Mouse (Mus musculus) left cerebral cortex, adult 11 months (tissue): ENCODE results near the gene Casq1.
"Not testable (repeated sequence)": the region's sequence is repeated elsewhere in the genome, so short reads cannot be mapped to it uniquely, and the experiment has no call there.

Experiments used
- DNase-seq: peaks from one replicate; pipeline ENCODE4 v3.0.0; 2022; ENCODE audit warnings: low spot score

The Casq1 gene

DNA sequence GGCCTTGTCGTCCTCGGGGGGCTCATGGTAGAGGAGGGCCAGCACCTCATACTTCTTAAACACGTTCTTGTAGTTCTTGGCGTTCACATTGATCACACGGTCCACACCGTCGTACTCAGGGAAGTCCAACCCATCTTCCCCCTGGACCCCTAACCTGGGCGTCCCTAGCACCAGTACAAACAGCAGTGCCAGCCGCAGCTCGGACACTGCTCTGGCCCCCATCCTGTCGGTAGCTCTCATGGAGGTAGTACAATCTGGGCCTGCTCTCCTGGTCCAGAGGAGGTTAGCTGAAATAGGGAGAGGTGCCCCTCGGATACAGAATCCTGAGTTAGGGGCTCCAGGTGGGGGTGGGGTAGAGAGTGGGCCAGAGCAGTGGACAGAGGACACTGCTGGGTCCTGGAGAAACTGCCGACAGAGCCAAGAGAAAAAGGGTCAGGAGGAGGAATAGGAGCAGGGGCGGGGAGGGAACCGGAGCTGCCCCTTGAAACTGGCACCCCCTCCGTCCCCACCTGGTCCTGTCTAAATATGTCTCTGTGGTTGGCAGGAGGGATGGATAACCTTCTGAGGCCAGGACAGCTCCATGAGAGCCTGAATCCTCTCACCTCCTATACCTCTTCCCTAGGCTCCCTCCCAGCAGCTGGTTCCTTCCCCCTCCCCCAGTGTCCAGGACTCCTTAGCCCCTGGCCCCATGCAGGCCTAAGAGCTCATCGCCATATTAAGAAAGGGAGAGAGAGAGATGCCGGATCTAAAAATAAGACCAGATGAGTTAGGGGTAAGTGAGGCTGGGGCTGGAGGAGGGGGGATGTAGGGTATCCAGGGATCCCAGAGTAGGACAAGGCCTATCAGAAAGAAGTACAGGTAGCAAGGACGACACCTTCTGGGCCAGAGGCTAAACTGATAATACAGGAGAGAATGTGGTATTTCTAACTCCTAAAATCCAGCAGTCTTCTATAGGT lies at the start of gene Casq1:
Gene Casq1 (minus strand): TSS at position 418 of the 956 bp plus-strand sequence.
- no peak for DNase-seq

DNA sequence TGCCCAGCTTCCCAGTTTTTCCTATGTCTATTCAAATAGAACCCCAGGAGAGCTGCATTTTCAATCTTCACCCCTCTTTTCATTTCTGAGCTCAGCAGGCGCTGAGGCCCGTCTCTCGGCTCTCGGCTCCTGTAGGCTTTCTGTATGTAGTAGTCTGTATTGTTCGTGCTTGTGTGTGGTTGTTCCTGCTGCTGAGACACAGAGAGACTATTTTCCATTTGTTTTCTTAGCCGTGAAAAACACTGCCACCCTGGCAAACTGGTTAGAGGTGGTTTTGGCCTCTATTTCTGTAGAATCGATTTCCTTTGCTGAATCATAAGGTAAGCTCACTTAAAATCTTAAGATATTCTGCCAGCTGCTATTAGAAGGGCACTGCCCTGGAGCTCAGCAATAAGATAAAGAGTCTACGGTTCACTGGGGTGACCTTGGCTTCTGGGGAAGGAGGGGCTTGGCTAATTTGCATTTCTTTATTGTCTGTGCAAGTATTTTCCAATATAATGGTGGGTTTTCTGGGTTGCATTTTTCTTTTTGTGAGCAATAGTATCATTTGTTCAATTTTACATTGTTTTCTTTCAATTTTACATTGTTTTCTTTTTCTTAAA lies 41.9 kb upstream of the Casq1 start, which contains the start of gene Igsf8:
Gene Igsf8 (plus strand): TSS at position 165 of the 602 bp plus-strand sequence.
- no peak for DNase-seq

DNA sequence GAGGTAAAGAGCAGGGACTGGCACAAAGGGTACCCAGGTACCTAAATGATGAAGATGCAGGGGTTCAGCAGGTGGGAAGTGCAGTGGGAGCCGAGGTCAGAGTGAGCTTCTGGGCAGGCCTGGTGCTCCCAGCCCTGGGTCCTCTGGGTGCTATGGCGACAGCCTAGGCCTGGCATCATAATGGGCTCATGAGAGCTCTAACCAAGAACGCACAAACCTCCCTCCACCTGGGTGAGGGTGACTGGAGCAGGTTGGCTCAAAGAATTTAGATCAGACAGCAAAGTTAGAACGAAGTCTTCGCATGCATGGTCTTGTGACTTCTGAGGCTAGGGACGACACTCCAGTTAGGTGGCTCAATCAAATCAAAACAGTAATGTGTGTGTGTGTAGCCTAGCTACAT lies 38.6 kb upstream of the Casq1 start, which contains the start of gene Atp1a4:
Gene Atp1a4 (minus strand): TSS at position 101 of the 400 bp plus-strand sequence.
- DNase-seq, result no peak

DNA sequence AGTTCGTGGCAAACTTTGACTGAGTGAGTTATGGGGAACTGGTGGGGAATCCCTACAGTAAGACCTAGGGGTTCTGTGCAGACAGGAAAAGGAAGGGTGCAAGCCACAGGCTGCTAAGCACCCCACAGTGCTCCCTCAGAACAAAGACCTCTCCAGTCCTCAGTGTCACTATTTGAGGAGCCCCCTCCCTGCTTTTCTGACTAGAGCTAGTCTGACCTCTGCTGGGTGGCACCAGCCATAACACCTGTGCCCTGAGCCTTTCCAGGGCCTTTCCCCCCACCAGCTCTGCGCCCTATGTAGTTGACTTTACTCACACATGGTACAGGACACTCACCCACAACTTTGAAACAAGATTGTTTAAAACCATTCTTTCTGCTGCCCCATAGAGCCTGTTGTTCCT lies 28.0 kb upstream of the Casq1 start:
- DNase-seq, result no peak

DNA sequence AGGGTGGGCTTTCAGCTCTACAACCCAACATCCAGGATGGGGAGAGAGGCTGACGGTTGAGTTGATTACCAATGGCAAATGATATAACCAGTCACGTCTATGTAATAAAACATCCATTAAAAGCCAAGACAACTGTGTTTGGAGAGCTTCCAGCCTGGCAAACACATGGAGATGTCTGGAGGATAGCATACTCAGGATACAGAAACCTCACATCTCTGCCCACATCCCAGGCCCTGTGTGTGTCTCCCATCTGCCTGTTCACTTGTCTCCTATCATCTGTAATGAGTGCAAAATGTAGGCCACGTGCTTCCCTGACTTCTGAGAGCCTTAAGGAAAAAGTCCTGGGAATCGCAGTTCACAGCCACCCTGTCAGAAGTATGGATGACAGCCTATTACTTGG lies 27.5 kb upstream of the Casq1 start:
- DNase-seq, result no peak

DNA sequence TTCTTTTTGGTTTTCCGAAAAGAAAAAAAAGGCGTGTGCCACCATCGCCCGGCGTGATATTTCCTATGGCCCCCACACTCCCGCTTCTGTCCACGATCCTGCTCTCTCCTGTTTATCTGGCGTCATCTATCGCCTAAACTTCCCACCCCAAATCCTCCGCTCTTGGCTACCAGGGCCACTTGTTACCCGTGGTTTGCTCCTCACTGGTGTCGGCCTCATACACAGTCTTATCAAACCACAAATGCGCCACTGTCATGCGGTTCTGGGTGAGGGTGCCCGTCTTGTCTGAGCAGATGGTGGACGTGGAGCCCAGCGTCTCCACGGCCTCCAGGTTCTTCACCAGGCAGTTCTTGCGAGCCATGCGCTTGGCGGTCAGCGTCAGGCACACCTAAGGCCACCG lies 25.0 kb upstream of the Casq1 start:
- DNase-seq, result not testable (repeated sequence)

DNA sequence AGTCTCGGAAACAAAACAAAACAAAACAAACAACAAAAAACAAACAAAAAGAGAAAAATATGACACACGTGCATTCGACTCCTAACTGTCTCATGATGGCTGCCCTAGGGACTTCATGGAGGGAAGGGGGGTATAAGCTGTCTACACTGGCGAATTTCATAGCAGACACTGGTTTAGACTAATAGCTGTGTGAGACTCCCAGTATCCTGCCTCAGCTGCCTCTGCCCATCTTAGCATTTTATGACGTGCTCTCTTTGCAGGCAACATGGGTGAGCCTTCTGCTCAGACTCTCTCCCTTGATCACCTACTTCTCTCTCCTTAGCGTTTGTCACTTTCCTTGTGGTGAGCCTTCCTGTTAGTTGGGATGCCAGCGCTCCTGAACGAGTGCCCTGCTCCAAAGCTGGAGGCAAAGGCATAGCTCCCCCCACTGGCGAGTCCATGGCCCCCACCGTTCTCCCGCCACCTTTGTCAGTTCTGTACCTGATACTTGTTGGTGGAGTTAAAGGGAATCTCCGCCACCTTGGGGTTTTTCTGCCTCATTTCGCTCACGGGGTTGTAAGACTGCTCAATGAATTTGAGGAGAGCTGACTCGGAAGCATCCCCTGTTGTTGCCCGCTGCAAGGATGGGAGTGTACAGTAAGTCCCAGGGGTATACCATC lies 24.0 kb upstream of the Casq1 start:
- no peak for DNase-seq

DNA sequence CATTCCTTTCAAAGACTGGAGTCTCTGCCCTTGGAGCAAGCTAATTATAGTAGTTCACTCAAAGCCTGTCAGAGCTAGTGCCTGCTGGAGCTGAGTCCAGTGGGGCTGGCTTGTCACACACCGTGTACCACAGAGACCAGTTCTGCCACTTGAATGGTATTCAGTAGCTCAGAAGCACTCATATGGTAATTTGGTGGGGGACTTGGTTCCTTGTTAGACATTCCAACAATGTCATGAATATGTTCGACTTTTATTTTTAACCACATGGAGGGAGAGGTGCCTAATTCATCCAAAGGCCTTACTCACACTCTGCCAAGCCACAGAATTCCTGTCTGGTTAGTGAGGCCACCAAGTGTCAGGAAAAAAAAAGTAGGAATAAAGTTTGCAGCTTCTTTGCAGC lies 22.7 kb upstream of the Casq1 start:
- DNase-seq, result no peak

DNA sequence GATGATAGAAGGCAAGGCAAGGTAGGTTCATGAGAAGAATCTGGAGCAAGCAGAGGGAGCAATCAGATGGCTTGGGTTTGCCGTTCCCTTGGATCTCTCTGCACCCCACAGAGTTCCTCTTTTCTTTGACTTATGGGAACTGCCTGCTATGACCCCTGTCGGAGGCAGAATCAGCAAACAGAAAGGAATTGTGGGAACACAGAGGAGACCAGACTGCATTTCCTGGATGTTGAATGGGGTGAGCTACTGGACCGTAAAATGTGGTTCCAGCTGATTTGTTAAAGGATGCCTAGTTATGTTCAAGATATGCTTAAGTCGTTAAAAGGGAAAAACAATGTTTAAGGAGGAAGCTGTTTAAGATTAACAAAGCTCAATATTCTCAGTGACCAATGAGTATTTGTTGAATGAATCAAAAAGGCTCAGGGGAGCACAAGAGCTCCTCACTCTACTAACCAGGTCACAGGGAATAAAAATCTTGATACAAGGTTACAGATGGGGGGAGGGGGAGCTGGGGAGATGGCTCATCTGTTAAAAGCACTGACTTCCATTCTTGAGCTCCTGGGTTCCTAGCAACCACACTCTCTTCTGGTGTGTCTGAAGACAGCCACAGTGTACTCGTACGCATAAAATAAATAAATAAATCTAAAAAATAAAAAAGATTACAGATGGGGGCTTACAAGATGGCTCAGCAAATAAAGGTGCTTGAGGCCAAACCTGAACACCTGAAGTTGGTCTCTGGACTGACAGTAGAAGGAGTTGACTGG lies 21.5 kb upstream of the Casq1 start:
- DNase-seq, result no peak

DNA sequence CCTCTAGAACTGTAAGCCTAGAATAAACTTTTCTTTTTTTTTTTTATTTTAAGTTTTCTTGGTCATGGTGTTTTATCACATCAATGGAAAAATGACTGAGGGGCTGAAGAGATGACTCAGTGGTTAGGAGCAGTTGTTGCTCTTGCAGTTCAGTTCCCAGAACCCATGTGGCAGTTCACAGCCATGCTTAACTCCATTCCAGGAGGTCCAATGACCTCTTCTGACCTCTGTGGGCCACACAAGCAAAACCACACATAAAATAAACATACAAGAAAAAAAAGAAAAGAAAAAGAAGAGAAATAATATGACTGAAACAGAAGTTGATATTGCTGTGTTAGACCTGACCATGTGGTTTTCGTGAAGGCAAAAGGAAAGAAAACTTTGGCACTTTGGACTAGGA lies 9.5 kb upstream of the Casq1 start:
- DNase-seq, result no peak

DNA sequence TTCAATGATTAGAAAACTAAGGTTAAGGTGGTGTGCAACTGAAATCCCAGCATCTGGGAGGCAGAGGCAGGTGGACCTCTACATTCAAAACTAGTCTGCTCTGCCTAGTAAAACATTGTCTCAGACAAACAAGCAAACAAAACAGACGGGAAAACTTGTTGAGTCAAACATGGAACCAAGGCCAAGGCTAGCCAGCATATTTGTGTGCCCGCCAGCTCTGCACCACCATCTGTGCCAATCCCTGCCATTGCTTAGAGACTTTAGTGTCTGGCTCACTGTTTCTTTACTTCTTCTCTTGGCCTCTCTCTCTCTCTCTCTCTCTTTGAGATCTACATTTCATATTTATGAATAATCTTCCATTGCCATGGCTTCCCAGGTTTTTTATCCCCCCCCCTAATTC lies 8.5 kb upstream of the Casq1 start:
- DNase-seq, result no peak

DNA sequence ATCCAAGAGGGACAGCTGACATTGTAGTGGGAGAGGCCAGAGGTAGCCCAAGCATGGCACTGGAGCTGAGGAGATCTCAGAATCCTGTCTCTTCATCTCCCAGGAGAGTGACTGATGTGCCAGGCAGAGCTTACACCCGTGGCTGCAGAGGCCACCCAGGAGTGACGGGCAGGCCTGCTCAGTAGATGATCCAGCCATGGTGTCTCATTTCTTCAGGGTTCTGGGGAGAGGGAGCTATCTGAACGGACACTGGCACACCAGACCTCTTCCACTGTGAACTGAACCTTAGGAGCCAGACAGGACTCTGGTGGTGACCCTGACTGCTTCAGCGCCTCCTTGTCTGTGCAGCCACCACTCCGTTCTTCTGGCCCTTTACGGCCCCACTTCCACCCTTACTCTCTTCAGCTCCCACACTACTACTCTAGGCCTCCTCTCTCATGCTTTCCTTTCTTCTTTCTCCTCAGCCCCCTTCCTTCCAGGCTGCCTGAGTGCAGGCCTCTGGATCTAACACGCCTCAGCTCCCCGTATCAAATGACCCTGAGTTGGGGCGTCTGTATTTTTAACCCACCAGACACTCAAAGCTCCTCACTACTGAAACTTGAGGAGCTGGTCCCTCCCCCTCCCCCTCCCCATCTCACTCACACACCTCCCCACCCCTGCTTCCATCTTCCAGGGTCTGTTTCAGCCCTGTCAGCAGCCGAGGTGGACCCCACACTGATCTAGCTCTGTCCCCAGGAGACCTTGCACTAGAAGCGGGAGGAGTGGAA lies 1.8 kb upstream of the Casq1 start:
- no peak for DNase-seq

DNA sequence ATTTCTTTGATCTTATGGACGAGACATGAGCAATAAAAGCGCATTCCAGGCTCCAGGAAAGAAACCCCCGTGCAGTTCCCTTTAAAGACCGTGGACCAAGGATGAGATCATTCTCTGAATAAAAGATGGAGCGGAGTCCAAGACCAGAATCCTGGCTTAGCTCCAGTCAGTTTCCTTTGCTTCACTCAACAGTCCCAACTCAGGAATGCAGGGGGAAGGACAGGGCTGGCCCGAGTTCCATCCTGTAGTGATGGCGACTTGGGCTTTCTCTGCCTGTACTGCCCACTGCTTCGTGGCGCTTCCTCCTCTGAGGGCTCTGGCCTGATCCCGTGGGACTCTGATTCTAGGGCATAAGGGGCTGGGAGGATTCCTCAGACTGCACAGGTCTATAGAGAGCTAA lies 746 bp upstream of the Casq1 start:
- no peak for DNase-seq

DNA sequence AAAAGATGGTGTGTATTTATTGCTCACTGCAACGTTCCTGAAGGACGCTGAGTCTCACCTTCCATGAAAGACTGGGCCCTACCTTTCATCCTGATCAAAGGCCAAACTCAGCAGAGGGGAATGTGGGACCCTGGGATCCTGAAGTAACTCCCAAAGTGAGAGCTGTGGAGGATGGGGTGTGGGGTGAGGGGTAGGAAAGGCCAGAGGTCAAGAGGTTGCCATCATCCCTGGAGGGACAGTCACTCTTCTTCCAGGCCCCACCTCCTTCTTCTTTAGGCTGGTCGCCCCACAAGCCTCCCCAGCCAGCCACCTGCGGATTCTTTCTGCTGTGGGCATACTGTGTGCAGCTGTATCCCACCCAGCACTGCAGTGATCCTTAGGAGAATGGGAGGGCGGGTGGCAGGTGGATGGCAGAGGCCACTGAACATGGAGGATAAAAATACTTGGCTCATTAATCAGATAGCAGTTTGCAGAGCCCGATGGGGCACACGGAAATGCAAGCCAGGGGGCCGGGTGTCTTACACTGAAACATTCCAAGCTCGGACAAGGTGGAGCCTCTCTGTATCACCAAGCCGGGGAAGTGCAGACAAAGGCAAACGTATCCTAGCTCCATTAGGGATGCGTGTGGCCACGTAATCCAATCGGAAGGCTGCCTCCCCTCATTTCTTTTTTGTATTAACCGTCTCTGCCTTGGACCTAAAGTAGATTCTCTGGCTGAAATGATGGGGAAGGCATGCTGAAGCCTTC lies 1.3 kb downstream of the Casq1 start:
- no peak for DNase-seq

DNA sequence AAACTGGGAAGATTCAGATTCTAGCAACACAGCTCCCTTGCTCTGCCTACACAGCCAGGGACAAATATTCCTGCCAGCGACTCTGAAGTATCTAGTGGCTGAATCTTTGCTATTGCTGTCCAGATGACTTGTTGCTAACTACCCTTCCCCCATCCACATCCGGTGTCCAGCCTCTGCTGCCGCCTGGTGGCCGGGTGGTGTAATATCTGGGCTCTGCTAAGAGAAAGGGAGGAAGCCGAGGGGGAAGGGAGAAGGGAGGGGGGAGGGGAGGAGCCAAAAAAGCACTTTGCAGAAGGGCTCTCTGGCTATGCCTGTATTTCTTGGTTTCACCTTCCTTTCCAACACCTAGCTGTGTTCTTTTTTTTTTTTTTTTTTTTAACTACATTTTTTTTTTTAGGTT lies 2.5 kb downstream of the Casq1 start:
- peak; percentile 75 for DNase-seq

DNA sequence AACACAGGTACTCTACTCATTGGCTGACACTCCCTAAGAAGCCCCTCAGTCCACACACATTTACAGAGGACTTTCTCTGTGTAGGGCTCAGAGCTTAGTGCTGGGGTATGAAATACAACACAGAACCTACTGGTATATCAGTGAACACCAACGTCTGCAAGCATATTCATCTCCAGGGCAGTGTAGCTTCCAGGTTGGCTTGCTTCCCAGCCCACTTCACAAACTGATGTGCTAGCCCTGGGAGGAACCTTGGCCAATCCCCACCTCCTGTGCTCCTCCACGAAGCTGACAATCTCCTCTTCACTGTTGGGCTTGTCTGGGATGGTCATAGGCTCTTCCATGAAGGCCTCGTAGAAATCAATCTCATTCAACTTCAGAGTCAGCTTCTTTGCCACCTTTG lies 4.9 kb downstream of the Casq1 start:
- DNase-seq, result no peak

DNA sequence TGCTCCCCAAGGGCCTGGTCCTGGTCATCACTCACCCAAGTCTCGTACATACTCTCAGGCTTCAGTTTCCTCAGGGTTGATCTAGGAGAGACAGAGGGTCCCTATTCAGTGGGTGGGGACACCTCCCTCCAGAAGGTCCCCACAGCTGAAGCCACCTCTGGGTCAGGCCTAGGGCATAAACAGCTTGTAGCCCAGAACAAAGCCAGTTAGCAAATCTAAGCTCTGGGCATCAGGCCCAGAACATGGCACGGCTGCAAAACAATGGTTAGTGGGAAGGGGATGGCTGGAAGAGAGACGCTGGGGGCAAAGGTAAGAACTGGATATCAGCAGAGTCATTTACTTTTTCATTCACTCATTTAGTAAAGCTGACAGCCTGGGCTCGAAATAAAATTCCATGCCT lies 5.9 kb downstream of the Casq1 start:
- no peak for DNase-seq

DNA sequence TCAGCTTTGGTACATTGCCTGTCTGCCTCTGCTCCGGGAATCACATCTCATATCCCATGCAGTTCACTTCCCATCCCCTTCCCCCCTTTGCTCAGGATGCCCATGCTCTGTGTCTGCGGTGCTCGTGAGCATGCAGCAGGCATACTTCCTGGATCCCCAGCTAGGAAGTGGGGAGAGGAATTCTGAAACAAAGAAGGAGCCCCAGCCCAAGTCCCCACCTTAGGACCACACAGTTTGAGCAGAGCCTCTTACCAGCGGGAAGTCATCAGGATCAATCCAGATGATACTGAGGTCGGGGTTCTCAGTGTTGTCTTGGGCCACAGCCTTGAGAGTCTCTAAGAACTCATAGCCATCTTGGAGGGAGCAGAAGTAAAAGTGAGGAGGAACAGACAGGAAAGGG lies 6.9 kb downstream of the Casq1 start:
- DNase-seq, result no peak

DNA sequence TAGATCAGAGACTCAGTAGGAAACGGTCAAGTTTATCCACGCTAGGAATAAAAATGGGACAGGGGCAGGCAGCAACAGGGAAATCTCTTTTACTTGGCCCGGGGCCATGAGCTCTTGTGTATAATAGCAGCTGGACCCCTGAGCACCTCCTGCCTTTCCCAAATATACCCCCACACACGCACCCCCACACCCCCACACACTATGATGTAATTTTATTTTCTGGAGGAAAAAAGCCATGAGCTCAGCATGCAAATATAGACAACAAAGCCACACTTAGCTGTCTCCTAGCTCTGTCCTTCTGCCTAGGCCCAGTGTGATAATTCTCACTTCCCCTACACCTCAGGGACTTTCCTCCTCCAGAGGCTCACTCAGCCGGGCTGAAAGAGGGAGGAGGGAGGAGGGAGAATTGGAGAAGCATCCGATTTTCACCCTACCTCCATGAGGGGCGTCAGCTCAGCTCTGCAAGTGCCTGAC lies 12.5 kb downstream of the Casq1 start:
- DNase-seq, result no peak

DNA sequence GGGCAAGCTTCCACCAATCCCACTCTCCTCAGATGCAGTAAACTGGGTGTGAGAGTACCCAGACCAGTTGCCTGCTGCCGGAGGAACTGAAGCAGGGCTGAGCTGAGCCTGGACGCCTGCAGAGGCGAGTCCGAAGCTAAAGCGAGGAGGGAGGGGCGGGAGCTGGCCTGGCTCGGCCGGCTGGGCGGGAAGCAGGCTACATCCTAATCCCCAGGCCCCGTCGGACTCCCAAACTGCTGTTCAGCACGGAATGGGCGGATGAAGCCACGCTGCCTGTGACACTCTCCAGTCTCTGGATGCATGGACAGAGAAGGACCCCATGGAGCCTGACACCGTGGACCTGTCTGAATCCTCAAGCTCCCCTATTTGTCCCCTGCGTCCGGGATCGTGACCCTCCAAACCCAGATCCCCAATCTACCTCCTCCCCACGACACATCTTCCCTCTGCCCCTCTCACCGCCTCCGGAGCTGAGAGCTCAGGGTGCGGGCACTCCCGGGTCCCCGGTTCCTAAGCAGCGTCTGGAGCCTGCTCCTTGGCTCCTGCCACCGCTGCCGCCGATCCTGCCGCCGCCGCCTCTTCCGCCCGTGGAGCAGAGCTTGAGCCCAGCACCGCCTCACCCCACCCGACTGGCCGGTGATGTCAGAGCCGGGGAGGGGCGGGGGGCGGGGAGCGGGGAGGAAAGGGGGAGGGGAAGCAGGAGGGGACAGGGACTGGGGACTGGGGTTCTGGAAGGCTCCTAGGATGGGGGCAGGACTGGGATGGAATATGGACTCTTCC lies 13.3 kb downstream of the Casq1 start, which contains the start of gene Pea15a:
Gene Pea15a (minus strand): TSS at position 664 of the 777 bp plus-strand sequence.
- peak; percentile 76 for DNase-seq
